Mouse (Mus musculus) adrenal gland, postnatal 10 days (tissue): Measurements from ENCODE around the gene Hdc. TPM values are rescaled to one million over a fixed set of nuclear protein-coding genes. Genes with fewer than 3 reads are reported as not detected.

Experiments used
- DNase-seq: peaks from one replicate; pipeline ENCODE4 v3.0.0; 2021; ENCODE audit warnings: mixed read lengths
- total RNA-seq, 2 experiments: library from RNA; stranded (reverse); gene quantifications; 2 replicates each; pipeline ENCODE4 v1.2.3; 2021

The Hdc gene
- total RNA-seq, 2 experiments from 2014 or later: 9.9 to 10.4 TPM

DNA sequence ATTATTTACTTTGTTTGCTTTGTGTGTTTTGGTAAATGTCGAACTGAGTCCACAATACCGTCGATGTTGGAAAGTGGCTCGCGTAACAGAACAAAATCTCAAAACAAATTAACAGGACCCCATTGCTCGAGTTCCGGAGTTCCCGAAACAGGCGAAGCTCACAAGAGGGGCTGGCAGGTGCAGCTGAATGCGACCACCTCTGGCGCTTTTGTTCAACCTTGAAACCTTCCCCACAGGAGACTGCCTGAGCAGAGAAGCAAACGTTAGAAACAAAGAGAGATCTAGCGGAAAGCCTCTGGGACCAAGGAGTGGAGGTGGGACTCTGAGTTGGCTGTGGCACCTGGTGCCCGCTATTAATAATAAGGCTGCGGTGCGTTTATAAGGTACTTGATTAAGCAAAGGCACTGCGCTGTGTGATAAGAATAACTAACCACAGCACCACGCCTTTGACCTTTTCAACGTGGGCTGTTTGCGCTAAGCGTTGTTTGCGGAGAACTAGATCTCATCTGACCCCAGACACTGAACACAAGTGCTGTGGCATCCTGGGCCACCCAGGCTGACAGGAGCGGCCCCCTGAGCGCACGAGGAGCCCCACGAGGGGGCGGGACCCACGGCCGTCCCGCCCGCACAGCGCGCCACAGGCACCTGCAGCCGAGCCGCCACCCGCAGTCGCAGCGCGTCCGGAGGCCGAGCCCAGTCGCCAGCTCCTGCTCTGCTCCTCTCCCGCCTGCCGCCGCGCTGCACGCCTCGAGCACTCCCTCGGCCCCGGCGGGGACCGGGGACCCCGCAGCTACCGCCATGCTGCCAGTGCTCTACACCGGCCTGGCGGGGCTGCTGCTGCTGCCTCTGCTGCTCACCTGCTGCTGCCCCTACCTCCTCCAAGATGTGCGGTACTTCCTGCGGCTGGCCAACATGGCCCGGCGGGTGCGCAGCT lies 66.5 kb downstream of the Hdc start, which contains the start of gene Slc27a2:
Gene Slc27a2, plus strand, starts transcription at position 51 of the 934 bp plus-strand sequence.
- DNase-seq: peak; percentile 74

DNA sequence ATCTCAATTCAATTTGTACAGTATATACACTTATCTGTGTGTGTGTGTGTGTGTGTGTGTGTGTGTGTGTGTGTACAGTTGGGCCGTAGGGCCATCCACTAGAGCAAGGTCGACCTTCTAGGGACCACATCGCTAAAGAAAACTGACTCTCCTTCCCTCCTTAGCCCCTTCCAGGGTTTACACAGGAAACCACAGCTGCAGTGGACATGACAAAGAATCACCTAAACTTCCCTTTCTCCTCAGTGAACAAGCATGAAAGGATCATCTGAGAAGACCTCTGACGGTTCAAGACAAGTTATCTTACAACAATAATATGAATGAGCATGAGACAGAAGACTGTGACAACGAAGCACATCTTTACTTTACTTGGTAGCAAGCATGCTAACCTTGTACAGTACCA lies 67.2 kb downstream of the Hdc start:
- DNase-seq: no peak

DNA sequence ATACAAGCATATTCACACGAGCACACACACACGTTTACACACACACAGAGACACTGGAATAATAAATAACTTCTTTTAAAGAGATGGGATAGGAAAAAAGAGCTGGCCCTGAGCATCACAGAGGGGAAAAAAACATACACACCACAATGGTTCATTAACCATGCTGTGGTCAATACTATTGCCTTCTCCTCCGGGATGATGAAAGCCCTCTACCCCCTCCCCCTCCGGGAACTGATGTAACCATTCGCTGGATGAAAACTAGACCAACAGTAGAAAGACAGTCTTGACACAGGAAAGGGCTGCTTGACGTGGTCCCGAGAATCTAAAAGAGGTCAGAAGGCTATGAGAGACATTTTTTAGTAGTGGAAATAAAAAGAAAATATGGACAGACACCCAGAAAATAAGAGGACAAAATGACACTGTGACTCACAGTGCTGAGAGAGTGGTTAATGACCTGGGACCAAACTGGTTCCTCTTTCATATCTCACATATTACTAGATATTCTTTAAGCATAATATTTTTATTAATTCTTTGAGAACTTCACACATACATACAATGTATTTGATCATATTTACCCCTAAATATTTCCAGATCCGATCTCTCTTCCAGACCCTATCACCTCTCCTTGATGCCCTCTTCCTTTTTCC lies 67.7 kb downstream of the Hdc start:
- no peak for DNase-seq

DNA sequence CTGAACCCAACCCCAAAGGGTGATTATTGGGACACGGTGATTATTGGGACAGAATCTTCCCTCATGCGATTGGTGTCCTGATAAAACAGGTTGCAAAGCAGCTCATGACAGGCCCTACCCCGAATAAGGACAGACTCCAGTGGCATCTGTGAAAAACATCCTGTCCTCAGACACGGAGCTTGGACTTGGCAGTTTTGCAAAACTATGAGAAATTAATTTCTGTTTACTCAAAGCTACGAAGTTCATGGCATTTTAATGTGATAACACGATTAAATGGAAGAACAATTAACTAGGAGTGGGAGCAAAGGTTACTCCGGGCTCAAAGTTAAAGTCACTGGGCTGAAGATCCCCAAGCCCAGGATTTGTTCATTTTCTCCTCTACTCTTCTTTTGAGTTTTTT lies 69.4 kb downstream of the Hdc start:
- no peak for DNase-seq

DNA sequence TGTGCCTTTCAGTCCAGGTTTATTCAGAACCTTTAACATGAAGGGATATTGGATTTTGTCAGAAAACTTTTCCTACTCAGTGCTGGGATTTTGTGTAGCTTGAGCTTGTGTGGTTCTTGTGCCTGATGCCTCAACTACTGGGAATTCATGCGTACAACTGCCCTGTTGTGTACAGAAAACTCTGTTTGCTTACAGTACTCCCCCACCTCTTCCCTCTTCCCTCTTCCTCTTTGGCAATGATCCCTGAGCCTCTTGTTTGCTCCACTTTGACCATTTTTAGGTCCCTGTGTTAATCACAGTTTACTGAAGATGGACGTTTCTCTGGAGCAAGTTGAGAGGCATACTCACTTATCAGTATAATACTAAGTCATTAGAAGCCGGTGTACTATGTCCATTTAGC lies 72.7 kb downstream of the Hdc start:
- no peak for DNase-seq

DNA sequence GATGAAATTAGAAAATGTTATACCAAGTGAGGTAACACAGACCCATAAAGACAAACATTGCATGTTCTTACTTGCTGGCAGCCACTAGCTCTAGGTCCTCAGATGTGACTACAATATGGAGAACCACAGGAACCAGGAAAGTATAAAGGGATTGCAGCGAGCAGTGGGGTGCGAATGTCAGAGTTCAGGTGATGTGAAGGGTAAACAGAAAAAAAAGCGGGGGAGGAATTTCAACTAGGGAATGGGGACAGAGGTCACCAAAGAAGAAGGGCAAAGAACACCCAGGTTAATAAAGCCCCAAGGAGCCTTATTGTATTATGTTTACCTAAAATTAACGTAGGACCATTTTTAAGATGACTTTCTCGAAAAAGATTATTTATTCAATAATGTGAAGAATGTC lies 73.8 kb downstream of the Hdc start:
- DNase-seq: no peak

Other genes starting within 250 kb of the Hdc start
- 1 to 10 TPM in 1 of 2 experiments, under 1 TPM in 1; 0.99 to 1.5 TPM for gene Atp8b4, start 118.6 kb downstream of the Hdc start, total RNA-seq
- gene Slc27a2, start 66.9 kb downstream of the Hdc start, total RNA-seq: 100 to 1,000 TPM; 127 to 261 TPM
- 10 to 100 TPM; 19.3 to 21.5 TPM for gene Gabpb1, start 57.0 kb upstream of the Hdc start, total RNA-seq
- 10 to 100 TPM; 55.5 to 59.3 TPM for gene Usp8, start 88.0 kb upstream of the Hdc start, total RNA-seq
- not detected for gene Usp50, start 164.2 kb upstream of the Hdc start, total RNA-seq